Mouse (Mus musculus): ENCODE results near the gene Cycs. TPM values are rescaled to one million over a fixed set of nuclear protein-coding genes. Genes with fewer than 3 reads are reported as not detected.

Cycs gene
- polyA plus RNA-seq (2017; shearing (Covaris generic)) = 29.6 TPM

DNA sequence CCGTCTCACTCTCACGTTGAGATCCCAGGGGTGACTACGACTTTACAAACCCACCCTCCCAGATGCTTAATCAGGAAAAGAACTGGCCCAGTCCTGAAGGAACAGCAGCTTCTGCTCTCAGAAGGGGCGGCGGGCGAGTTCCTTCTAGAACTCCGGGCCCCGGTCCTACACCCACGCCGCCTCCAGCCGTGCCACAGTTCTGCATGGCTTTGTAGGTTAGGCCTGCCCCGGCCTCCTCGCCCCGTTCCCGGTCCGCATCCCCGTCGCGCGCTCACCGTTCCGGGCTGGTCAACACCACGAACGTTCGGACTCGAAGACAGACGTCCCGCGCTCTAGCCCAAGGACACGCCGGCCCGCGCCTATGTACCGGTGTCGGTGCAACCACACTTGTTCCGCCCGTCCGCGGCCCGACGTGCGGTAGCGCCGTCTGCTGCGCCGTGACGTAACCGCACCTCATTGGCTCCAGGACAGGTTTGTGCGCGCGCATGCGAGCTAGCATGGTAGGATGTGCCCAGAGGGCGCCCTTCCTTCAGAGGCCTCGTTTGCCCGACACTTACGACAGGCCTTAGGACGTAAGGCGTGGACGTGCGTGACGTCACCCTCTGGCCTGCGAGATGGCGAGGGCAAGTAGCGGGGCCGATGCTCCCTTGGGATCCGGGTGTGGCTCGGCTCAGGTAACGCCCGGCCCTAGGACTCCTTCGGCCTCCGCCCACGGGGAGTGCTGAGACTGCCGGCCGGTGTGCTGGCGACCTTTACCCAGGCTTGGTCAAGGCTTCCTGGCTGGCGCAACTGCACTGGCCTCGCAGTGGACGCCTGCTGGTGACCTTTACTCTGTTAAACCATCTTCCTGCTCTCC lies at the start of gene Cycs:
Gene Cycs, minus strand, starts transcription at position 398 of the 856 bp plus-strand sequence.

DNA sequence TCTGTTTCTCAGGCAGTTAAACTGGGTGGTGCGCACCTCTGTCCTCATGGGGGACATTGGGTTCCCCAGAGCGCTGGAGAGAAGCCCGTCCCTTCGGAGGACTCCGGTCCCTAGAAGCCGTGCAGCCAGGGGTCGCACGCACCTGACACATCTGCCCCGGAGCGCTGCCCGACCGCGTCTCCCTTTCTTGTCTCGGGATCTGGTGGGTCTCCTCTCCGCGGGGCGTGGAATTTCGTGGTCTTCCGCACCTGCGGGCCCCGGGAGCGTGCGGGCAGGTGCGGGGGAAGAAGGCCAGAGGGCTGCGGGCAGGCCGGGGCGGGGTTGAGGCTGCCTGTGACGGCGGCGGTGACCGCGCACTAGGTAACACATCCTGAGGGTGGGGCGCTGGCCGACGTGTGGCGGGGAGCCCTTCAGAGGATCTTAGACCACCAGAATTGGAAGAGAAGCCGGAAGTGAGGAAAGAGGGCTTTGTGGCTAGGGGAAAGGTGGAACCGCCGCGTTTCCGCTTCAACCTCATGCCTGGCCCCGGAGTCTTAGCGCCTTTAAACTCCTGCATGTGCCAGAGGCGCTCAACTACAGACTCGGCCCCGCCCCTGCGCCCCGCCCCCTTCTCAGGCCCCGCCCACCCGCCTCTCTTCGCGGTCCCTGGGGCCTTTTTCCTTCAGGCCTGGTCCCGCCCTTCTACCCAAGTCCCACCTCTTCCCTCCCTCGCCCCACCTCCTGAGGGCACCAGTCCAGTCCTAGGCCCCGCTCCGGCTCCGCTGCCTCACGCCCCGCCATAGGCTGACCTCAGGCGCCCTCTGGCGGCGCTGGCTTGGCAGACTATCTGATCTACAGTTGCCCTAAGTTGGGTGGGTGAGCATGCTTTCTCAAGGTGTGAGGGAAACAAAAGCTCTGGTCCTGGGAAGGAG lies 30.2 kb upstream of the Cycs start, which contains the start of gene 4921507P07Rik:
Gene 4921507P07Rik, minus strand, starts transcription at position 332 of the 911 bp plus-strand sequence.

Other genes starting within 250 kb of the Cycs start
- 50.3 TPM for gene Osbpl3, start 110.3 kb downstream of the Cycs start, polyA plus RNA-seq (2017; shearing (Covaris generic))
- gene 4921507P07Rik, start 30.1 kb upstream of the Cycs start, polyA plus RNA-seq (2017; shearing (Covaris generic)) = 0.65 TPM
- not detected for gene Npvf, start 87.9 kb upstream of the Cycs start, polyA plus RNA-seq (2017; shearing (Covaris generic))